Mouse (Mus musculus) layer of hippocampus, adult 11-12 months (tissue): ENCODE data around the gene Tmem63b.
A peak's percentile ranks its signal among the peaks of the same experiment; 100 is the strongest.

Source experiments
- DNase-seq: peaks from one replicate; pipeline ENCODE4 v3.0.0; 2022; ENCODE audit warnings: low spot score

The Tmem63b gene

DNA sequence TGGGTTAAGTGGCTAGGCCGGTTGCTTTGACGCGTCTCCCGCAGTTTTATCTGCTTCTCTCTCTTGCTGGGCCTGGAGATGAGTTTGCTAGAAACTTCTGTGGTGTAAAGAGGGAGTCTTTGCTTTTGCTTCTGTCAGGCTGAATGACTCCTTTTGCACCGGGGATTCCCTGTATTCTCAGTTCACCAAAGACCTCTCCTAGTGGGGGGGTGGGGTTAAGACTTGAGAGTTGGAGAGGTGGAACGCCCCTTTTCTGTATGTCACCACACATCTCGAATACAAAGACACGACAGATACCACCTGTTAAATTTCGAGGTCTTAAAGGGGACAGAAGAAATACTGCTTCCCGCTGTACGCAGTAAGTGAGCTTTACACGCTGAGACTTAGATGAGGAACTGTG is at the start of gene Tmem63b:
Tmem63b (minus strand) TSS at position 190 of the 400 bp plus-strand sequence.
- no peak for DNase-seq

DNA sequence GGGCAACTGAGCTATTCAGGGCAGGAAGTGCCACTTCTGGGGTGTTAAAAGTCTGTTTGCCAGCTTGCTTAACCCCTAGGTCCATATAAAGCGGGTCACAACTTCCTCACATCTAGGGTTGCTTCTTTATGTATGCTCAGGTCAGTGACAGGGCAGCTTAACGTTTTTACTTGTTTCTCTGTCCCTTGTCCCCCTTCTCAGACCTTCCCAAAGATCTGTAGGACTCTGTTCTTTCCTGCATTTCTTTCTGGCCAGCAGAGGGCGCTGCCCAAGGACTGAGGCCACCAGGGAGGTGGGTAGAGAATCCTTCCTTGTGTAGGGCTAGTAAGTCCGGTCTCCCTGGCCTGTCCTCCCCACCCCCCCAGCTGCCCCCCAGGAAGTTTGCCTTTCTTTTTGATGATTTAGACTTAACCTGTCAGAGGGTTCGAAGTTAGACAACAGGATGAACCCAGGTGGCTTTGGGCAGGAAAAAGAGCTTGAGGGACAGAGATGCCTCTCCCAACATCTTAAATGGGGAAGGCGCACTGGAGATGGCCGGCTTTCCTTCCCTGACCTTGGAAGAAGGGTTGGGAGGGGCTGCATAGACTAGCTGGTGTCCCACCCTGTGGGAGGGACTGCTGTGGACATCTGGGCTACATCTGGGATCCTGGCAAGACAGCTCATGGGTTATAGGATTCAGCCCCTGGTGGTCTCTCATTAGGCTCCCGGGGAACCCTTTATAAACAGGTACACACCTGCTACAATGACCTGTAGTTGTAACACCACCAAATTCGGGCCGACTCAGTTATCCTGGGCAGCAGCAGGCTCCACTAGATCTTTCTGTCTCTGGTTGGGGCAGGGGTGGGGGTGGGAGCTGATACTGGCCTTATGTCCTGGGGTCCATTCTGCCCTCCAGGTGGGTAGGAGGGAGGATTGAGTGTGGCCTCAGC is 48.9 kb upstream of the Tmem63b start:
- peak; percentile 88 for DNase-seq

- no peak for DNase-seq
Observed at GRCm38 (mm10) chr17:45734881-45735280, 48.2 kb upstream of the Tmem63b start.

- DNase-seq, result no peak
Observed at GRCm38 (mm10) chr17:45734333-45734732, 47.6 kb upstream of the Tmem63b start.

DNA sequence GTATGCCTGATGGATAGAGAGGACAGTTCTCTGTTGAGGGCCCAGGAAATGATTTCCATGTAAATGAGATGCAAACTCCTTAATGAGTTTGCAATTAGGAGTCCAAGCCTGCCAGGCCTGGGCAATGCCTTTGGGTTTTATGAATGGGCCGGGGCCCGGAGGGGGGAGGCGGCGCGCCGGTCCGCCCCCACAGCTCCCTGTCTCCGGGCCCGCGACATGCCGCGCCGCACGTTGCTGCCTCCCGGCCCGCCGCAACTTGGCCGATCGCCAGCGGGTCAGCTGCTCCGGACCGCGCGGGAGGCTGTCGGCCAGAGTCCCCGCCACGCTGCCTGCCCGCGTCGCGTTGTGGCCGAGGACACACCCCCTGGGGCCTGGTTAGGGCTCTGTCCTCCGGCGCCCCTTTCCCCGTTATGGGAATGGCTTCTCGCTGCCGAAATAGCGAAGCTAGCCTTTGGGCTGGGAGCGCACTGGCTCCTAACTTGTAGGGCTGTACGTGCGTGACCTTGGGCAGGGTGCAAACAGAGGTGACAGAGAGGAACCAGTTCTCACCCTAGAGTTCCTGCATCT is 47.1 kb upstream of the Tmem63b start, which contains the start of gene 1600014C23Rik:
1600014C23Rik (minus strand) TSS at position 110 of the 567 bp plus-strand sequence.
- peak; percentile 63 for DNase-seq

DNA sequence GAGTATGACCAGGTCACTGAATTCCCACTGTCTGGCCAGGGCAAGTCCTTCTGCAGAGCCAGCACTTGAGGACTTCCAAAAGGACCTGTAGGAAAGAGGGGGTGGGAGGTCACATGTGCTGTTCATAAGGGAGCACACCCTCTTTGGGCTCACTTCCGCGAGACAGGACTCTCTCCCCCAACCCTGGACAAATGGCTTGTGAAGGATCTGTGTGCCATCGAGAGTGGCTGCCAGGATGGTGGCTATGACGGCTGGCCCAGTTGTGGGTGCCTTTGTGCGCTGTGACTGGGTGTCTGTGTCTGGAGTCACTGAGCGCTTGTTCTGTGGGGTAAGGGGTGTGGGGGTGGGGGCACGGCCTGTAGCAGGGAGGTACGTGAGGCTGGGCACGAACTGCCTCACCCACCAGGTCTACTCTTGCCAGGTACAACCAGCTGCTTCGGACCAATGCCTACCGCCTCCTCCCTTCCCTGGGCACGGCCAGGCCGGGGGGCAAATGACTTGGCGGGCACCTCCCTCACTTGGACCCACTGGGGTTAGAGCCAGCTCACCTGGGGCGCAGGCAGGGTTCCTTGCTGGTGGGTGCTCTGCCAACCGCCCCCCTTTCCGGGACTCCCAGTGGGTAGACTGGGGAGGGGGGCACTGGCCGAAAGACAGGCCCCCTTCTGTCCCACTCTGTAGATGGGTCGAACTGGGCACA is 46.5 kb upstream of the Tmem63b start:
- no peak for DNase-seq

GRCm38 (mm10) chr17:45731172-45731864 is 44.6 kb upstream of the Tmem63b start:
- peak; percentile 93 for DNase-seq

- no peak for DNase-seq
Observed at GRCm38 (mm10) chr17:45730696-45731095, 44.0 kb upstream of the Tmem63b start.

- no peak for DNase-seq
Observed at GRCm38 (mm10) chr17:45729387-45729786, 42.7 kb upstream of the Tmem63b start.

DNA sequence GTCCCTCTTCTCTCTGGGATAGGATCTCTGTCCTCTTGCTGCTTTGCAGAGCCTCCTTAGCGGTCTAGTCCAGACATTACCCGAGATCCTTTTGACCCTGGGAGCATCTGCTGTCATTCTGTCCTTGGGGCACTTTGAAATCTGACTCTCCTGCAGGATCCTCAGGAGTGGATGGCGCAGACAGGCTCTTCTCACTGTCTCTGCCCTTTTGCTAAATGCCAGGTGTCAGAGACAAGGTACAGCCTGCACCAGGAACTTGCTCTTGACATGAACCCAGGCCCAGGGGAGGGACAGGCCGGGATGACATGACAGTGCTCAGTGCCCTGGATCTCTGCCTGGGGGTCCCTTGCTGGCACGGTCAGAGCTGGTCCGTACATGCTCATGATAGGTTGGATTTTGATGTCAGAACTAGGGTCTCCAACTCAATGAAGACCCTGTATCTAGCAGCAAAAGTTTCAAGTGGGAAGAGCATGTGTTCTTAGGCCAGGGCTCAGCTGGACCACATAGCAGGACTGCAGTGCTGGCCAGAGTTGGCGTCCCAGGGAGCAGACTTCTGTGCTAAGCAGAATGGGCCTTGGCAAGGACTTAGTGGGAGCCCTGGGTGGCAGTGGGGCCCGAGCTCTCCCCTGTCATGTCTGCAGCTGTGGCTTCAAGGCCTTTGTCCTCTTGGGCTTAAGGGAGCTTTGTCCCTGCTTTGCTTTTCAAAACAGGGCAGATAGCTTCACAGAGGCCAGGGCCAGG is 41.4 kb upstream of the Tmem63b start:
- DNase-seq, result no peak

- no peak for DNase-seq
Observed at GRCm38 (mm10) chr17:45727481-45727880, 40.8 kb upstream of the Tmem63b start.

- DNase-seq, result no peak
Observed at GRCm38 (mm10) chr17:45726249-45726648, 39.5 kb upstream of the Tmem63b start.

DNA sequence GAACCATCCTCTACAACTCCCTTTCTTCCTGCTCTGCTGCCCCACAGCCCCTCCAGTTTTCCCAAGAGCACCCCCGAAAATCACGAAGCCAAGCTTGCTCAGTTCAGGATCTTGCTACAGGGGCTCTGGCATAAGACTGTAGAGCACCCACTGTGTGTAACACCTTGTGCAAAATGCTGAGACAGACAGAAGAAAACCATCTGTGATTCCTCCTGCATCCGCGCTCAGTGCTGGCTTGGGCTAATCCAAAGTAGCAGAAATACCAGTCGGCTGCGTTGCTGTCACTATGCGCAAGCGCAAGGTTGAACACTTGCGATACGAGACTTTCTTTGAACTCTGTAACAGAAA is 37.8 kb upstream of the Tmem63b start:
- DNase-seq, result no peak

GRCm38 (mm10) chr17:45723732-45724573 is 37.2 kb upstream of the Tmem63b start:
- peak; percentile 85 for DNase-seq

GRCm38 (mm10) chr17:45718323-45718722 is 31.6 kb upstream of the Tmem63b start:
- DNase-seq, result peak; percentile 77

DNA sequence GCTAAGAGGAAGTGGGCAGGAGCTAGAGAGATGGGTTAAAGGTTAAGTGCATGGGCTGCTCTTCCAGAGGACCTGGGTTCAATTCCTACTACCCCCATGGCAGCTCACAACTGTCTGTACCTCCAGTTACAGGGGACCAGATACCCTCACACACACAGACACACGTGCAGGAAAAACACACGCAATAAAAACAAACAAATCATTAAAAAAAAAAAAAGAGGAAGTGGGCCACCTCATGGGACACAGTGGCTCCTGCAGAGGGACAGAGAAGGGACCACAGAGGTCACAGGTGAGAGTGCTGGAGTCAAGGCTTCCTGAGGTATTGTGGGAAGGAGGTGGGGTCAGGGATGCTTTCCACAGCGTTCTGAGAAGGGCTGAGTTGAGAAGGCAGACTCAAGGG is 24.8 kb upstream of the Tmem63b start:
- no peak for DNase-seq

DNA sequence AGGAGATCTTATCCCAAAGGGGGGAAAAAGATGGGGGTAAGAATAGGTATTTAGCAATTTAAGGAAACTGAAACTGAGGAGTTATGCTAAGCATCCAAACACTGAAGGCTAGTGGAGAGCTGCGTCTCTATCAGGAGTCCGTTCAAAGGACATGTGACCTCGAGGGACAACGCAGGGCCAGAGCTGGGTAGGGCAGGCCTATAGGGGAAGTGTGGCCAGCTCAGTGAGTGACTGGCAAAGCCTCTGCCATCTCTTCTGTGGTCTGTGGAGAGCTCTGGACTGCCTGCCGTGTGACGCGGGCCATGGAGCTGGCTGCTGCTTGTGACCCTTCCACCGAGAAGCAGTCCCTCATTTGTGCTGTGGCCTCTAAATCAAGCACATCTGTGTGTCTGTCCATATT is 23.7 kb upstream of the Tmem63b start:
- DNase-seq, result no peak

DNA sequence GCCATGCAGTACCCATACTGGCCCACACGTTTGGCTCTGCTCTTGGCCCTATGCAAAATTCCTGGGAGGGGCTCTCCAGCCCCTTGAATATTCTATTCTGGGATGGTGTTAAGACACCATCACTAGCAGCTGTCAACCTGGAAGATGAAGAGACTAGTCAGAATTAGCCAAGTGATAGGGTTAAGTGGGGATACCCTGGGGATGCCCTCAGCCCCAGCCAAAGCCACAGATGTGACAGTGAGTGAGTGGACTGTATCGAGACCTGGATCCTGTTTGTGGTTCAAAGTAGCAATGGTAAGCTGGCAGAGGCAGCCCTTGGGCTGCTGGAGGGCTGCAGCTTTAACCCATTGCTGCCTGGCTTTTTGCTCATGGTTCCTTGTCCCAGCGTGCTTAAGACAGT is 23.1 kb upstream of the Tmem63b start:
- no peak for DNase-seq

GRCm38 (mm10) chr17:45708179-45708578 is 21.5 kb upstream of the Tmem63b start:
- no peak for DNase-seq

- DNase-seq, result no peak
Observed at GRCm38 (mm10) chr17:45707376-45707775, 20.7 kb upstream of the Tmem63b start.

DNA sequence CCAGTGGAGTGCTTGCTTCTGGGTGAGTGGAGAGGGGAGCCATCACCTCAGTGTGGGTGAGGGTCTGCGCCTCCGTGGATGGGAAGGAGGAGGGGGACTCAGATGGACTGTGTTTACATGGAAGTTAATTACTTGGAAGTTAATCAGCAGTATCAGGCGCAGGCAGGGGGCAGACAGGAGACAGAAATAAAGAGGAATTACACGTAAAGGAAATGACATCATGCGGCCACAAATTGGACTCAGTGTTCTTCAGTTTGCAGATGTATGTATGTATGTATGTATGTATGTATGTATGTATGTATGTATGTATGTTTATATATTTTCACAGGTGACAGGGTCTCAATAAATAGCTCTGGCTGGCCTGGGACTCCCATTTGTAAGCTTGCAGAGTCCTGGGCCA is 20.1 kb upstream of the Tmem63b start:
- DNase-seq, result no peak
